Mouse (Mus musculus): Measurements from ENCODE around the gene AC124502.3.

- no peak for TF ChIP-seq GATA1 (IDR thresholded peaks at IDR 0.05; ENCODE audit: borderline replicate concordance, low read length)
- TF ChIP-seq FLI1 (IDR thresholded peaks at IDR 0.05; ENCODE audit: low read length), result no peak
Measured at GRCm38 (mm10) chr19:5079279-5079678, 40.6 kb downstream of the AC124502.3 start.
